Mouse (Mus musculus) testis, postnatal 14 days (tissue): Measurements from ENCODE around the gene Zpr1.

Experiments used
- DNase-seq: peaks from one replicate; pipeline ENCODE4 v3.0.0; 2021; ENCODE audit warnings: low spot score

The Zpr1 gene

DNA sequence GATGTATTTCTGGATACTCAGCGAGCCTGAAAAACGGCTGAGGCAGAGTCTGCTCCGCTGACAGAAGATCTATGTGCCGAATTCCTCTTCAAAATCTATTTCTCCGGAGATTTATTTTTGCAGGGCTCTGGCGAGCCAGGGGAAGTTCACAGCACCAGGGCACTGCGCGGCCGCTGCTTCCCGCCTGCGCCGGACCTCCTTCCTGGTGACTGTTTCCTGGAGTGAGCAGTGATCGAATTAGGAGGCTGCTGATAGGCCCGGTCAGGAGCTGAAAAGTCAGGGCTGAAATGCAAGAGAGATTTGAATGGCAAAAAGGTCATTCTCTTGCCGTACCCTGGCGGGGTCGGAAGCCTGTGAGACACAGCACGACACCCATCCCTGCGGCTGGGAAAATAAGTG, 56.4 kb downstream of the Zpr1 start:
- no peak for DNase-seq

DNA sequence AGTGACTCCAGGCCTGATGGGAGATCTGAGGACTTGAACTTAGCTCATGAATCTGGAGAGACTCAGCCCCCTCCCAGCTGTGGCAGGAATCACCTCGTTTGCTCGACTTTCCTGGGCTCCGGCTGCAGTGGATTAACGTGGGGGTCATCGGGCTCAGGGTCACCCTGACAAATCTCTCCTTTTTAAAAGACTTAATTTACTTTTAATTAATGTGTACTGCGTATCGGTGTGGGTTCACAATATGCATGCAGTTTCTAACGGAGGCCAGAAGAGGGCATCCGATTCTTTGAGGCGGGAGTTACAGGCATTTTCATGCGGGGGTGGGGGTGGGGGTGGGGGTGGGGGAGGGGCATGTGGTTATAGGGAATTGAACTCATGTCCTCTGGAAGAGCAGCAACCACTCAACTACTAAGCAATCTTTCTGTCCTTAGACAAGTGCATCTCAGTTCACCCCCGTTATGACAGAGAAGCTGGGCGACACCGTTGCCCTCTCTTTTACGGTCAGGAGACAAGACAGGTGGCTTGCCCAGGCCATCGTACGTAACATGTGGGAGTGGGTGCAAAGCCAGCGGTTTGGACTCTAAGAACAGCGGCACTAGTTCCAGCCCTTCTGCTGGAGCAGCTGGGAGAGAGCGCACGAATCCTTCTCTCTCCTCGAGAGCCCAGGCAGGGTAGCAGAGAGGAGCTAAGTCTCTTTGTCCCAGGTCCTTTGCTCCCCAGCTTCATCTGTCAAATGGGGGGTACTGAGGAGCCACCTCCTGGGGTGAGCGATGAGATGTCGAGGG, 57.1 kb downstream of the Zpr1 start:
- DNase-seq = no peak

DNA sequence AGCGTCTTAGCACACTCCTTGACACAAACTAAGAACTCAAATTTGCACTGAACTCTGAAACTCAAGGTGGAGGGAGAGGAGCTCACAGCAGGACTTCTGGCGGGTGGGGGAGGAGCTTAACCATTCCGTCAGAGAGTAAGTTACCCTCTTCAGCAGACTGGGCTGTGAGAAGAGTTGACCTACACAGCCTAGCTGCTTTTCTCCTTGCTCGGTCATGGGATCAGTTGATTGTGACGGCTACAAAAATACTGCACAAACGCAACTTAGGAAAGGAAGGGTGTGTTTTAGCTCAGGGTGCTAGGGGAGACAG, 57.7 kb downstream of the Zpr1 start:
- no peak for DNase-seq

DNA sequence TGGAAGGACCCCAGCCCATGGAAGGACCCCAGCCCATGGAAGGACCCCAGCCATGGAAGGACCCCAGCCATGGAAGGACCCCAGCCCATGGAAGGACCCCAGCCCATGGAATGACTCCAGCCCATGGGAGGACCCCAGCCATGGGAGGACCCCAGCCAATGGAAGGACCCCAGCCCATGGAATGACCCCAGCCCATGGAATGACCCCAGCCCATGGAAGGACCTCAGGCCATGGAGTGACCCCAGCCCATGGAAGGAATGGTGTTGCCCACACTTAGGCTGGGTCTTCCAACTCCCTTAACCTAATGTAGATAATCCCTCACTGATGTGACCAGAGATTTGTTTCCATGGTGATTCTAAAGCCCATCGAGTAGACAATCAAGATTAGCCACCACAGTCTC, 58.4 kb downstream of the Zpr1 start:
- no peak for DNase-seq
